Mouse (Mus musculus) urinary bladder, adult 18-20 months (tissue): ENCODE data around the gene Smlr1.

Source experiments
- DNase-seq, 2 experiments: peaks; one replicate each; pipeline ENCODE4 v3.0.0; 2022; ENCODE audit warnings: low spot score in 2 of 2, mixed read lengths in 2 of 2

Smlr1 gene

DNA sequence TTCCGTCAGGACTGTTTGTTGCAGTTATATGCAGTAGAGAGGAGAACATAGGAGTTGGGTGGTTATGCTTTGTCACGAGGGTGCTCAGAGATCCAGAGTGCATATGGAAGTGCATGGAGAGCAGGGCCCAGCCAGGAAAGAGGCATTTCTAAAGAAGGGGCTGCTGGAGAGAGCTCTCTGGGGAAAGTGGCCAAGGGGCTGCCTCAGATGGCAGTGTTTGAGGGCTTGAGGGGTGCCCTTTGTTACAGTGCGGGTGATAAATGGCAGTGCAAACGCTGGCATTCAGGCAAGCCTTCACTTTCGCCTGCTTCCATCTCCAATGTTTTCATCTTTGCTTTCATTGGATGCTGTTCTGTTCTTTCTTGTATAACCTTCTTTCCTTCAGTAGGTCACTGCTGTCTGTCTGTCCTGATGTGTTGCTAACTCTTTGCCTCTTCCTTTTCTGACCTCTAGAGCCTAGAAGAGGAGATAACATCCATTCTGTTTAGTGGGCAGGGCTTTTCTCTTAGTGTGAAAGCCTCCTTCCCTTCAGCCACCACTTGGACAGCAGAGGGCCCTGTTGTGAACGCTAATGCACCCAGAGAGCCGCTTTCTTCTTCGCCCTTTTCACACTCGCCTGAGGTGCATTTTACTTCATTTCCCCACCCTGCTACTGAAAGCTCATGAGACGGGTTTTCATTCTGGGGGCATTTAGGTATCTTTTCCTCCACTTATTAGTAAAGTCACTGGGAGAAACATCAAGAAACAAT, 36.6 kb downstream of the Smlr1 start:
- no peak for DNase-seq

DNA sequence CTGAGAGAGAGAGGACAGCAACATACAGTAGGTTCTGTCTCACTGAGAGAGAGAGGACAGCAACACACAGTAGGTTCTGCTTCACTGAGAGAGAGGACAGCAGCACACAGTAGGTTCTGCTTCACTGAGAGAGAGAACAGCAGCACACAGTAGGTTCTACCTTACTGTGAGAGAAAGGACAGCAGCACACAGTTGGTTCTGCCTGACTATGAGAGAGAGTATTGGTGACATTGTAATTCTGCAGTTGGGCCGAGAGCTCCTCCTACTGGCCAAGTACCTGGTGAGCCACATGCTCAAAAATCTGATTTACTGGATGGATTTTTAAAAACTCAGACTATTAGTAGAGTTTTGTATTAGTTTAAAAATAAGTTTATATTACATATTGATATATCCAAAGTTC, 47.6 kb downstream of the Smlr1 start:
- DNase-seq = peak; percentile 25 to 35

DNA sequence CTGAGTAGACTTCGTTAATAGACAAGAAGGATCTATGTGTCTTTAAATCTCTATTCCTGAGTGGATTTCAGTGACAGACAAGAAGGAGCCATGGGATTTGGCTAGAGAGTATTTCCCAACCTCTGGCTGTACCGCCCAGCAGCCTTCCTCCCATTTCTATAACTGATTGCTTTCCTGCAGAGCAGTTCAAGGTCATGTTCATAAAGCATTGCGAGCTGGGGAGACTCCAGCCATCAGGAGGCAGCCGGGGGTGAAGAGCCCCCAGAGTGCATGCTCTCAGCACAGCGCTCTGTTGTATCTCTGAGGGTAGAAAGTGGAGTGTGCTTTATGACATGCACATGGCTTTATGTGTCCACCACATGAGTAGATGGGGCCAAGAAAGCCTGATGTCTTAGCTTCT, 53.3 kb downstream of the Smlr1 start:
- DNase-seq = no peak

DNA sequence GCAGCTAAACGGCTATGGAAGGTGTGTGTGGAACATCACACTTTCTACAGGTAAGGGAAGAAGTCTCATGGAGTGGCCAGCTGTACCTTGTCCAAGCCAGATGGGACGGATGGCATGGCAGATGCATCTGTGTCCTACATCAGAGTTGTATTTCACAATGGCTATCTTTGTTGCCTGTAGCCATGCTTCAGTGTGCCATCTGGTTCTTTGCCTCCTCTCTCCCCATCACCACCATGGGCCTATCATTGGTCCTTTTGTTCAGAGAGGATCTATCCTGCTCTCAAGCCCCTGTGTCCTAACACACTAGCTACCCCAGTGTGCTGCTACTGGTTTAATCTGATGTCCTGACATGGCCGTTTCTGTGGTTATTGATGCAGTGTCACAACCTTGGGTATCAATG, 56.4 kb downstream of the Smlr1 start:
- no peak for DNase-seq
